Comparison of ENCODE assay signal across 35 mouse cellular contexts in the genomic region with DNA sequence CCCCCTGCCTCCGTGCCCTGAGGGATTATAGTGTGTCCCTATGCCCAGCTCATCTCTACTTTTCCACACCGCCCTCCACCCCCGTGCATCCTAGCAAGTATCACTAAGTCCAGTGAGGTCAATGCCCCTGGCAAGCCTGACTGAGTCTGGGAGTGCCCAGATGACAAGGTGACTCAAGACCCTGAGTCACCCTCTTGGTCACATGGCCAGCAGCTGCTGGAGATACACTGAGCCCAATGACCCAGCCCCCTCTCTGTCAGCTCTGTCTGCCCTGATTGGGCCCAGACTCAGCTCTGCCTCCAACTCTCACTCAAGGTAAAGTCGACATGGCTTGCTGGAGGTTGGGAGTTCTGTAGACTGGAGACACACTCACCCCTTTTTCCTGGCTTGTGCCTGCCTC. TPM values are rescaled to one million over a fixed set of nuclear protein-coding genes. Genes with fewer than 3 reads are reported as not detected.
DNase-seq lines count a peak whose midpoint lies in the region; ATAC-seq lines count a peak whose summit lies in the region.
"Had no signal": no experiment of that assay in that cellular context is flagged by ENCODE, and none has a peak within 500 bp of the region (broad histone marks: within the 10 kb centered on the region; RNA-seq: fewer than 3 reads in every experiment).

No protein-coding gene starts in this region.

- no peak overlapping the region for H3K4me3 ChIP-seq in neural tube, embryonic 15.5 days (replicated peaks)
- H3K4me3 ChIP-seq: heart, embryonic 12.5 days; hindbrain, embryonic 10.5 days; layer of hippocampus, adult 2 months; limb, embryonic 13.5 days; liver, embryonic 12.5 days; midbrain, embryonic 12.5 days had no signal

- H3K27ac ChIP-seq in neural tube, embryonic 15.5 days (replicated peaks) = no peak overlapping the region
- H3K27ac ChIP-seq: hindbrain, embryonic 10.5 days; layer of hippocampus, adult 2 months; limb, embryonic 13.5 days; liver, embryonic 12.5 days; midbrain, embryonic 12.5 days had no signal

- H3K9ac ChIP-seq in neural tube, embryonic 15.5 days (replicated peaks) = no peak overlapping the region
- H3K9ac ChIP-seq: forebrain, postnatal 0 days; heart, embryonic 12.5 days; limb, embryonic 13.5 days; liver, embryonic 12.5 days; midbrain, embryonic 12.5 days had no signal

- H3K4me1 ChIP-seq in neural tube, embryonic 15.5 days = no peaks in the 10 kb centered on the region
- H3K4me1 ChIP-seq: heart, embryonic 12.5 days; hindbrain, embryonic 10.5 days; limb, embryonic 13.5 days; liver, embryonic 12.5 days; midbrain, embryonic 12.5 days had no signal

- no peaks in the 10 kb centered on the region for H3K9me3 ChIP-seq in neural tube, embryonic 15.5 days (replicated peaks)
- H3K9me3 ChIP-seq: heart, embryonic 12.5 days; hindbrain, embryonic 10.5 days; limb, embryonic 13.5 days; liver, embryonic 12.5 days; midbrain, embryonic 12.5 days had no signal

- H3K4me2 ChIP-seq in neural tube, embryonic 15.5 days = no peak overlapping the region
- H3K4me2 ChIP-seq: heart, embryonic 12.5 days; limb, embryonic 13.5 days; liver, embryonic 12.5 days; midbrain, embryonic 12.5 days had no signal

- DNase-seq in adrenal gland, adult (ENCODE audit: inconsistent age in 2 of 2, low spot score in 1 of 2) = peak; percentile 75 to 83
- no peak for DNase-seq in adrenal gland, postnatal 4 days (ENCODE audit: low spot score in 2 of 2)
- peak; percentile 45 for DNase-seq in 416B (ENCODE audit: low read depth)
- DNase-seq in adrenal gland, adult 2 months = peak; percentile 86
- peak; percentile 4 for DNase-seq in fibroblast of lung, adult 2 months (ENCODE audit: low read depth)
- no peak for DNase-seq in layer of hippocampus, adult 8-10 months (ENCODE audit: low spot score in 2 of 2)
- no peak for DNase-seq in right cerebral cortex, postnatal 36 days (ENCODE audit: low spot score in 2 of 2)
- DNase-seq: cerebellum, adult 9-10 months; forebrain, postnatal 0 days; gastrocnemius, postnatal 14 days; heart, adult 18-20 months; heart, postnatal 10 days; kidney, adult 2 months; layer of hippocampus, postnatal 36 days; lung, adult 18-20 months; lung, postnatal 14 days; right cerebral cortex, postnatal 25 days; thymus, adult 2 months; thymus, postnatal 4 days had no signal

- no peaks in the 10 kb centered on the region for H3K36me3 ChIP-seq in neural tube, embryonic 15.5 days
- H3K36me3 ChIP-seq: heart, embryonic 12.5 days; hindbrain, embryonic 10.5 days; limb, embryonic 13.5 days; liver, embryonic 12.5 days; midbrain, embryonic 12.5 days had no signal

- WGBS in neural tube, embryonic 15.5 days = 83% methylated on average over 4 of the region's 4 CpGs

- ATAC-seq in neural tube, embryonic 15.5 days (ENCODE audit: low FRiP score) = no peak
- ATAC-seq: hindbrain, embryonic 16.5 days; liver, embryonic 12.5 days had no signal

- no peaks in the 10 kb centered on the region for H3K27me3 ChIP-seq in neural tube, embryonic 15.5 days (replicated peaks)
- H3K27me3 ChIP-seq: heart, embryonic 12.5 days; liver, embryonic 12.5 days; midbrain, embryonic 12.5 days had no signal

RNA-seq across cellular contexts. Expression of a gene that starts 23.5 kb away (rescaled TPM):
- total RNA-seq in adrenal gland, postnatal 4 days (2021) = not detected
- not detected for total RNA-seq in adrenal gland, adult 2 months (2021)
- not detected in 2 replicates for polyA plus RNA-seq in adrenal gland, adult 2 months (2012; rRNA removed)
- polyA plus RNA-seq in neural tube, embryonic 15.5 days (2015; fragmentation: Nextera tagmentation; extraction: Ambion mirVana) = 0.09 TPM in 1 of 2 replicates, not detected in the other
- not detected for total RNA-seq in layer of hippocampus, adult 8-10 months (2022)
- total RNA-seq: CH12.LX; common myeloid progenitor, adult 5-6 weeks; gastrocnemius, postnatal 14 days; heart, adult 18-20 months; heart, postnatal 10 days; layer of hippocampus, adult 2 months; layer of hippocampus, postnatal 36 days; left cerebral cortex, postnatal 14 days; megakaryocyte progenitor cell, adult 5-6 weeks; MEL had no signal
- polyA plus RNA-seq: forebrain, embryonic 11.5 days; heart, embryonic 12.5 days; hindbrain, embryonic 10.5 days; kidney, adult 2 months; limb, embryonic 13.5 days; liver, embryonic 12.5 days; midbrain, embryonic 12.5 days; neural tube, embryonic 11.5 days; stomach, embryonic 16.5 days had no signal

RNA-seq across cellular contexts. Expression of a gene that starts 30.5 kb away (rescaled TPM):
- total RNA-seq in adrenal gland, postnatal 4 days (2021) = 1 to 10 TPM; 1.1 to 1.2 TPM
- 1 to 10 TPM; 3.2 to 3.6 TPM for total RNA-seq in adrenal gland, adult 2 months (2021)
- polyA plus RNA-seq in adrenal gland, adult 2 months (2012; rRNA removed) = 8.5 and 8.9 TPM in 2 replicates
- 1.5 and 4.1 TPM in 2 replicates for polyA plus RNA-seq in neural tube, embryonic 15.5 days (2015; fragmentation: Nextera tagmentation; extraction: Ambion mirVana)
- 1 to 10 TPM in 2 of 4 experiments, under 1 TPM in 2; 0.31 to 2.4 (median 0.74) TPM for total RNA-seq in layer of hippocampus, adult 8-10 months (2022)
- total RNA-seq: gastrocnemius, postnatal 14 days; layer of hippocampus, postnatal 36 days had no signal

RNA-seq across cellular contexts. Expression of a gene that starts 50.4 kb away (rescaled TPM):
- under 1 TPM; 0.23 to 0.42 TPM for total RNA-seq in adrenal gland, postnatal 4 days (2021)
- 1 to 10 TPM in 1 of 2 experiments, under 1 TPM in 1; 0.66 to 1.1 TPM for total RNA-seq in adrenal gland, adult 2 months (2021)
- 2.5 and 2.7 TPM in 2 replicates for polyA plus RNA-seq in adrenal gland, adult 2 months (2012; rRNA removed)
- polyA plus RNA-seq in neural tube, embryonic 15.5 days (2015; fragmentation: Nextera tagmentation; extraction: Ambion mirVana) = 0.37 and 1.4 TPM in 2 replicates
- total RNA-seq in layer of hippocampus, adult 8-10 months (2022) = under 1 TPM in 1 of 4 experiments, not detected in 3; 0.84 TPM
- total RNA-seq: heart, adult 18-20 months; heart, postnatal 10 days; layer of hippocampus, adult 2 months; layer of hippocampus, postnatal 36 days; left cerebral cortex, postnatal 14 days; MEL had no signal
- polyA plus RNA-seq: forebrain, embryonic 11.5 days; heart, embryonic 12.5 days; limb, embryonic 13.5 days; neural tube, embryonic 11.5 days had no signal

Comparison
In these comparisons a context has a peak if more than half of its experiments do, and no peak if none do; other contexts are left out.
1. DNase-seq: peak in adrenal gland, adult (2 of 2), 416B (single experiment), adrenal gland, adult 2 months (single experiment) and fibroblast of lung, adult 2 months (single experiment); none in adrenal gland, postnatal 4 days (0 of 2), layer of hippocampus, adult 8-10 months (0 of 2) and right cerebral cortex, postnatal 36 days (0 of 2).